Mouse (Mus musculus) embryonic fibroblast, embryonic 13.5 days (primary cell): ENCODE results near the gene Iba57.

Experiments
- CTCF ChIP-seq: IDR thresholded peaks from 2 replicates; pipeline ENCODE4 v1.5.1; 2011; ENCODE audit warnings: mild to moderate bottlenecking, control low read depth, low read length, moderate library complexity, borderline replicate concordance; ENCODE audit not compliant: insufficient read depth
- POLR2A ChIP-seq: IDR thresholded peaks from 2 replicates; pipeline ENCODE4 v1.6.1; 2011; ENCODE audit warnings: low read depth, mild to moderate bottlenecking, control low read depth, low read length, moderate library complexity

DNA sequence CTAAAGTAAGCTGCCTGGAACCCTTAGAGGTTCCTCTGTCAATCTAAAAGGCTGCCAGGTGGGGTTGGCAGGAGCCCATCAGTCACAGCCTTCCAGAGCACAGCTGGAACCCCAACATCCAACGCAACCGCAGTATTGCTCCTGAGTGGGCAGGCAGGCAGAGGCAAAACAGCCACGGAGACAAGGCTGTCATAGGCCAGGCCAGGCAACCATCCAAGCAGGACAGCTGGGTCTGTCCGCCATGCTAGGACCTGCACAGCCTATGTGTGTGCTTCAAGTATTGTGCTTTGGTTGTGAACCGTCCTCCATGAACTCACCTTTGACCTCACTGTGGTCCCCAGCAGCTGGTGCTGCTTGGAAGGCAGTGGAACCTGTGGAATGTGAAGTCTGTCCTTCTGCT is 7.6 kb downstream of the Iba57 start:
- TF ChIP-seq CTCF (no peak), POLR2A (no peak)
